Mouse (Mus musculus) liver, postnatal 0 days (tissue): ENCODE results near the gene Ppm1l.

Experiments
- CTCF ChIP-seq: sonication (generic); IDR thresholded peaks from 2 replicates; pipeline ENCODE4 v1.5.1; 2016; ENCODE audit warnings: antibody characterized with exemption, low read depth
- EP300 ChIP-seq: IDR thresholded peaks from 2 replicates; pipeline ENCODE4 v1.6.1; 2016; ENCODE audit warnings: antibody characterized with exemption, low read depth, mild to moderate bottlenecking

GRCm38 (mm10) chr3:69487471-69487870 lies 170.8 kb downstream of the Ppm1l start:
- TF ChIP-seq CTCF (no peak), EP300 (no peak)
